Mouse (Mus musculus): ENCODE data around the gene Cep170b. TPM values are rescaled to one million over a fixed set of nuclear protein-coding genes. Genes with fewer than 3 reads are reported as not detected.

Gene Cep170b
- polyA plus RNA-seq, 1 experiment from 2014 or later = 8.0 TPM

DNA sequence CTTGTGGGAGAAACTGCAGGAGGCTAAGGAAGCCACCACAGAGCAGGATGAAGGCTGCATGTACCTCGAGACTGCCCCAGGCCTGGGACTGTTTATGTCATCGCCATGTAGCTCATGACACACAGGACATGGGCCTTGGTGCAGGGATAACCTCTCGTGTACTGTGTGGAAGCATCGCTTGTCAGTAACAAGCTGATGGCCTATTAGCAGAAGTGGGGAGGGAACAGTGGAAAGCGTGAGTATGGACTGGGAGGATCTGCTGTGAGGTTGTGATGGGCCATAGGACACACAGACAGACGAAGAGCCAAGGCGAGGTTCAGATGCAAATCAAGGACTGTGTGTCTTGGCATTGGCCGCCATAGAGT lies 27.3 kb downstream of the Cep170b start:
- H3K27ac ChIP-seq (ENCODE audit: low read depth, low read length) = no peak overlapping the region

GRCm38 (mm10) chr12:112750976-112751375 lies 30.7 kb downstream of the Cep170b start:
- no peaks in the 10 kb centered on the region for H3K27me3 ChIP-seq (replicated peaks; ENCODE audit: control insufficient read depth, insufficient read depth, low read length)
- 83% methylated on average over 12 of the region's 12 CpGs for WGBS
- H3K9me3 ChIP-seq (ENCODE audit: control insufficient read depth, low read length) = no peaks in the 10 kb centered on the region
- DNase-seq (ENCODE audit: low spot score) = no peak
- H3K4me2 ChIP-seq = no peak overlapping the region
- H3K36me3 ChIP-seq (ENCODE audit: control insufficient read depth, insufficient read depth, low read length) = no peaks in the 10 kb centered on the region
- no peak overlapping the region for H3K27ac ChIP-seq (ENCODE audit: low read depth, low read length)
- H3K4me3 ChIP-seq (ENCODE audit: low read depth, low read length) = no peak overlapping the region
- ATAC-seq (replicated peaks; ENCODE audit: low FRiP score) = no peak
- no peaks in the 10 kb centered on the region for H3K4me1 ChIP-seq (replicated peaks; ENCODE audit: control insufficient read depth, insufficient read depth, low read length)
- H3K9ac ChIP-seq (ENCODE audit: low read depth, low read length) = no peak overlapping the region

More for the DNA sequence above, 27.3 kb downstream of the Cep170b start:
- ATAC-seq (replicated peaks; ENCODE audit: low FRiP score) = no peak
- no peak overlapping the region for H3K4me3 ChIP-seq (ENCODE audit: low read depth, low read length)
- H3K9me3 ChIP-seq (ENCODE audit: control insufficient read depth, low read length) = no peaks in the 10 kb centered on the region
- no peaks in the 10 kb centered on the region for H3K27me3 ChIP-seq (replicated peaks; ENCODE audit: control insufficient read depth, insufficient read depth, low read length)
- no peak for DNase-seq (ENCODE audit: low spot score)
- H3K9ac ChIP-seq (ENCODE audit: low read depth, low read length) = no peak overlapping the region
- no peaks in the 10 kb centered on the region for H3K36me3 ChIP-seq (ENCODE audit: control insufficient read depth, insufficient read depth, low read length)
- 76% methylated on average over 8 of the region's 8 CpGs for WGBS
- H3K4me1 ChIP-seq (replicated peaks; ENCODE audit: control insufficient read depth, insufficient read depth, low read length) = 0 out of 2 replicates have a peak, but pooled peaks cover 2% of the 10 kb centered on the region
- H3K4me2 ChIP-seq = no peak overlapping the region

- Histone ChIP-seq H3K4me3 (ENCODE audit: low read depth, low read length) (no peak overlapping the region), H3K9ac (ENCODE audit: low read depth, low read length) (no peak overlapping the region), H3K27ac (ENCODE audit: low read depth, low read length) (no peak overlapping the region), H3K9me3 (ENCODE audit: control insufficient read depth, low read length) (no peaks in the 10 kb centered on the region), H3K4me1 (replicated peaks; ENCODE audit: control insufficient read depth, insufficient read depth, low read length) (no peaks in the 10 kb centered on the region), H3K36me3 (ENCODE audit: control insufficient read depth, insufficient read depth, low read length) (no peaks in the 10 kb centered on the region), H3K27me3 (replicated peaks; ENCODE audit: control insufficient read depth, insufficient read depth, low read length) (no peaks in the 10 kb centered on the region), H3K4me2 (no peak overlapping the region)
- no peak for ATAC-seq (replicated peaks; ENCODE audit: low FRiP score)
- no peak for DNase-seq (ENCODE audit: low spot score)
- WGBS = 35% methylated on average over 2 of the region's 2 CpGs
These were observed 32.1 kb downstream of the Cep170b start for GRCm38 (mm10) chr12:112752399-112752798.

DNA sequence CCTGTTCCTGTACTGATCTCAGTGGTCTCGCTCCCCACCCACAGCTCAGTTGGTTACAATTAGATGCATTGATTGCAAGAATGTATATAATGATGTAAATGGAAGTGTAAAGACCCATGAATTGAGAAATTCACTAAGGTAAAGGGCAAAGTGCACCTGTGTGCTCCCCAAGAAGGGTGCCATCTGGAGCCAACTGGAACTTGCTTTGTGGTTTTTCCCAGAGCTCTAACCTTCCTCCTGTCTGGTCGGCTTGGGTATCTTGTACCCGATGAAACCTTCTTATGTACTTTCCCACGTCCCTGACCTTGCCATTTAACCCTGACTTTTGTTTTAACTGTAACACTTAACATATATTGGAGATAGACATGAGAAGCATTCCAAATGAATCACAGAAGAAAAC lies 35.6 kb downstream of the Cep170b start:
- ATAC-seq (replicated peaks; ENCODE audit: low FRiP score) (no peak), DNase-seq (ENCODE audit: low spot score) (no peak)
- Histone ChIP-seq H3K9me3 (ENCODE audit: control insufficient read depth, low read length) (no peaks in the 10 kb centered on the region), H3K27me3 (replicated peaks; ENCODE audit: control insufficient read depth, insufficient read depth, low read length) (no peaks in the 10 kb centered on the region), H3K4me3 (ENCODE audit: low read depth, low read length) (no peak overlapping the region), H3K4me2 (no peak overlapping the region), H3K36me3 (ENCODE audit: control insufficient read depth, insufficient read depth, low read length) (no peaks in the 10 kb centered on the region), H3K27ac (ENCODE audit: low read depth, low read length) (no peak overlapping the region), H3K9ac (ENCODE audit: low read depth, low read length) (no peak overlapping the region), H3K4me1 (replicated peaks; ENCODE audit: control insufficient read depth, insufficient read depth, low read length) (no peaks in the 10 kb centered on the region)
- WGBS = 59% methylated on average over 4 of the region's 4 CpGs

DNA sequence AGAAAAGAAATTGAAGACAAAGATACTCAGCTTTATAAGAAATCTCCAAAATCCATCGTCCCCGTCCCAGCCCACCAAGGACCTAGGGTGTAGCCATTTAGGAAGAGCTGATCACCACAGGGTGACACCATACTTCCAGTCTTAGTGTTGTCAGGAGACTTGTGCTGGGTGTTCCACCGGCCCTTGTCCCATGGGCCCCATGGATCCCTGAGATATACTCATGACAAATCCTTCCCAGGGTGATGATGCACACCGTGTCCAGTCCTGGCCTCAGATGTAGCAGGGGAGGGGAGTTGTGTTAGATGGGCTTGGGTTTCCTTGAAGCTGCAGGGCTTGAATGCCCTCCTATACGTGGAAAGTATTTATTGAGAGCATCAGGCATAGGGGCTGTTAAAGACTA lies 37.6 kb downstream of the Cep170b start:
- no peak overlapping the region for H3K9ac ChIP-seq (ENCODE audit: low read depth, low read length)
- H3K9me3 ChIP-seq (ENCODE audit: control insufficient read depth, low read length) = no peaks in the 10 kb centered on the region
- H3K27ac ChIP-seq (ENCODE audit: low read depth, low read length) = no peak overlapping the region
- no peak overlapping the region for H3K4me3 ChIP-seq (ENCODE audit: low read depth, low read length)
- H3K27me3 ChIP-seq (replicated peaks; ENCODE audit: control insufficient read depth, insufficient read depth, low read length) = no peaks in the 10 kb centered on the region
- no peak overlapping the region for H3K4me2 ChIP-seq
- DNase-seq (ENCODE audit: low spot score) = no peak
- 81% methylated on average over 5 of the region's 5 CpGs for WGBS
- no peak for ATAC-seq (replicated peaks; ENCODE audit: low FRiP score)
- H3K36me3 ChIP-seq (ENCODE audit: control insufficient read depth, insufficient read depth, low read length) = no peaks in the 10 kb centered on the region
- H3K4me1 ChIP-seq (replicated peaks; ENCODE audit: control insufficient read depth, insufficient read depth, low read length) = no peaks in the 10 kb centered on the region

DNA sequence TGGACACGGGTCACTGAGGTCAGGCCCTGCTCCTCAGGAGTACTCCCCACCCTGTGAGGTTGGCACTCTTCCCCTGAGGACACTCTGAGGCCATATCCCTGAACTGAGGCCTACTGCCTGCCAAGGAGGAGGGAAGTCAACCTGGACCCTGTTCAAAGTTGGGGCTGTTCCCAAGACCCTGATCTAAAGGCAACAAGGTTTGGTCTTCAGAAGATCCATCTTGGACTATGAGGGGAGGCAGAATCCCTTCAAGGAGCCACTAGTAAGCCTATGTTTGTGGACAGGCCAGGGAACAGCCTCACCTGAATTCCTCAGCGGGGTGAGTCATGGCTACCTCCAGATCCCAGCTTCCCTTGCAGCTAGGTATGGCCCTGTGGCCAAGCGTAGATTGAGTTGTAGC lies 39.2 kb downstream of the Cep170b start:
- no peak for ATAC-seq (replicated peaks; ENCODE audit: low FRiP score)
- Histone ChIP-seq H3K27ac (ENCODE audit: low read depth, low read length) (no peak overlapping the region), H3K9ac (ENCODE audit: low read depth, low read length) (no peak overlapping the region), H3K36me3 (ENCODE audit: control insufficient read depth, insufficient read depth, low read length) (no peaks in the 10 kb centered on the region), H3K4me1 (replicated peaks; ENCODE audit: control insufficient read depth, insufficient read depth, low read length) (no peaks in the 10 kb centered on the region), H3K4me2 (no peak overlapping the region), H3K4me3 (ENCODE audit: low read depth, low read length) (no peak overlapping the region), H3K9me3 (ENCODE audit: control insufficient read depth, low read length) (no peaks in the 10 kb centered on the region), H3K27me3 (replicated peaks; ENCODE audit: control insufficient read depth, insufficient read depth, low read length) (no peaks in the 10 kb centered on the region)
- WGBS = 84% methylated on average over 3 of the region's 3 CpGs
- DNase-seq (ENCODE audit: low spot score) = no peak

GRCm38 (mm10) chr12:112760154-112760926 lies 40.1 kb downstream of the Cep170b start, which contains the start of gene Pld4:
Pld4 (plus strand) TSS chr12:112760655.
- no peak for ATAC-seq (replicated peaks; ENCODE audit: low FRiP score)
- H3K4me2 ChIP-seq = no peak within 1 kb of the TSS
- no peak for DNase-seq (ENCODE audit: low spot score)

DNA sequence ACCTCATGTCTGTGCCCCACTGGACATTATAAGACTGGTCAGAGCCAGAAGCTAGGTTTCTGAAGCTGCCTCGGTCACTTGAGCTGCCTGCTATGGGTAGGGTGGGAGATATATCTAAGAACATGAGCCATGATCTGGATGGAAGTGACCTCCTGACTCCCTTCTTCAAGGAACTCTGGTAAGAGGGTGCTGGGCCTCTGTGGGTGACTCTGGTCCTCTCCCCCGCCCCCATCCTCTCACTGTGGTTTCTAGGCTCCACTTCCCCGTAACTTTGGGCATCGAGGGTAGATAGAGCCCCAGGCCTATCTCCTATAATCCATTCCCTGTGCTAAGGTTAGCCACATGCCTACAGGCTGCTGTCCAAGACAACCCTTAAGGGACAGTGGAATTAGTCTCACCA lies 41.2 kb downstream of the Cep170b start:
- Histone ChIP-seq H3K4me1 (replicated peaks; ENCODE audit: control insufficient read depth, insufficient read depth, low read length) (no peaks in the 10 kb centered on the region), H3K27me3 (replicated peaks; ENCODE audit: control insufficient read depth, insufficient read depth, low read length) (no peaks in the 10 kb centered on the region), H3K4me3 (ENCODE audit: low read depth, low read length) (no peak overlapping the region), H3K36me3 (ENCODE audit: control insufficient read depth, insufficient read depth, low read length) (no peaks in the 10 kb centered on the region), H3K9ac (ENCODE audit: low read depth, low read length) (no peak overlapping the region), H3K9me3 (ENCODE audit: control insufficient read depth, low read length) (no peaks in the 10 kb centered on the region), H3K4me2 (no peak overlapping the region), H3K27ac (ENCODE audit: low read depth, low read length) (no peak overlapping the region)
- ATAC-seq (replicated peaks; ENCODE audit: low FRiP score) (no peak), DNase-seq (ENCODE audit: low spot score) (no peak)
- WGBS = 59% methylated on average over 4 of the region's 4 CpGs

More at GRCm38 (mm10) chr12:112760154-112760926, 40.1 kb downstream of the Cep170b start, which contains the start of gene Pld4:
- no peak within 1 kb of the TSS for H3K9ac ChIP-seq (ENCODE audit: low read depth, low read length)
- H3K9me3 ChIP-seq (ENCODE audit: control insufficient read depth, low read length) = no peaks in the 10 kb centered on the region
- H3K36me3 ChIP-seq (ENCODE audit: control insufficient read depth, insufficient read depth, low read length) = no peaks in the 10 kb centered on the region
- no peak within 1 kb of the TSS for H3K4me3 ChIP-seq (ENCODE audit: low read depth, low read length)
- no peaks in the 10 kb centered on the region for H3K4me1 ChIP-seq (replicated peaks; ENCODE audit: control insufficient read depth, insufficient read depth, low read length)
- 35% methylated on average over 4 of the region's 4 CpGs for WGBS
- no peaks in the 10 kb centered on the region for H3K27me3 ChIP-seq (replicated peaks; ENCODE audit: control insufficient read depth, insufficient read depth, low read length)
- no peak within 1 kb of the TSS for H3K27ac ChIP-seq (ENCODE audit: low read depth, low read length)

GRCm38 (mm10) chr12:112762018-112762417 lies 41.8 kb downstream of the Cep170b start:
- 75% methylated on average over 3 of the region's 3 CpGs for WGBS
- H3K27me3 ChIP-seq (replicated peaks; ENCODE audit: control insufficient read depth, insufficient read depth, low read length) = no peaks in the 10 kb centered on the region
- ATAC-seq (replicated peaks; ENCODE audit: low FRiP score) (no peak), DNase-seq (ENCODE audit: low spot score) (no peak)
- no peak overlapping the region for H3K27ac ChIP-seq (ENCODE audit: low read depth, low read length)
- H3K4me1 ChIP-seq (replicated peaks; ENCODE audit: control insufficient read depth, insufficient read depth, low read length) = no peaks in the 10 kb centered on the region
- no peaks in the 10 kb centered on the region for H3K9me3 ChIP-seq (ENCODE audit: control insufficient read depth, low read length)
- H3K36me3 ChIP-seq (ENCODE audit: control insufficient read depth, insufficient read depth, low read length) = no peaks in the 10 kb centered on the region
- no peak overlapping the region for H3K4me2 ChIP-seq
- H3K4me3 ChIP-seq (ENCODE audit: low read depth, low read length) = no peak overlapping the region
- H3K9ac ChIP-seq (ENCODE audit: low read depth, low read length) = no peak overlapping the region
